Mouse (Mus musculus) liver, adult 2 months (tissue): ENCODE results near the gene Rcor1. TPM values are rescaled to one million over a fixed set of nuclear protein-coding genes. Genes with fewer than 3 reads are reported as not detected.

ENCODE experiments used
- DNase-seq: peaks from one replicate; pipeline ENCODE4 v3.0.0-alpha.2; 2011; ENCODE audit warnings: low read depth, low spot score; ENCODE audit errors: extremely low read depth
- H3K27ac ChIP-seq: fragments of 200-500 bp; replicated peaks from 2 replicates; pipeline ENCODE4 v1.5.1; 2012; ENCODE audit warnings: low read depth, mild to moderate bottlenecking, control low read depth, inconsistent platforms, low read length; ENCODE audit not compliant: insufficient read depth
- H3K27me3 ChIP-seq: fragments of 200-500 bp; 2 replicates; pipeline ENCODE4 v1.6.1; 2012; ENCODE audit warnings: mild to moderate bottlenecking, moderate library complexity, low read length, inconsistent platforms; ENCODE audit not compliant: control insufficient read depth, insufficient read depth
- H3K36me3 ChIP-seq: fragments of 200-500 bp; 2 replicates; pipeline ENCODE4 v1.6.1; 2012; ENCODE audit warnings: low read length, inconsistent platforms; ENCODE audit not compliant: control insufficient read depth, insufficient read depth
- H3K4me1 ChIP-seq: fragments of 200-500 bp; 2 replicates; pipeline ENCODE4 v1.6.1; 2011; ENCODE audit warnings: low read length; ENCODE audit not compliant: control insufficient read depth, insufficient read depth
- H3K4me3 ChIP-seq: fragments of 200-500 bp; 2 replicates; pipeline ENCODE4 v1.5.1; 2011; ENCODE audit warnings: low read depth, mild to moderate bottlenecking, control low read depth, low read length, moderate library complexity; ENCODE audit not compliant: insufficient read depth
- H3K79me2 ChIP-seq: fragments of 200-500 bp; 2 replicates; pipeline ENCODE4 v1.6.1; 2012; ENCODE audit warnings: inconsistent platforms, mild to moderate bottlenecking, low read length, moderate library complexity; ENCODE audit not compliant: control insufficient read depth, insufficient read depth
- H3K9ac ChIP-seq: fragments of 200-500 bp; 2 replicates; pipeline ENCODE4 v1.6.1; 2012; ENCODE audit warnings: low read depth, mild to moderate bottlenecking, control low read depth, inconsistent platforms, low read length
- CTCF ChIP-seq: fragments of 200-500 bp; IDR thresholded peaks from 2 replicates; pipeline ENCODE4 v1.5.1; 2011; ENCODE audit warnings: low read depth, low read length, control low read depth
- POLR2A ChIP-seq: fragments of 200-500 bp; IDR thresholded peaks from 2 replicates; pipeline ENCODE4 v1.6.1; 2011; ENCODE audit warnings: low read length, control low read depth; ENCODE audit not compliant: insufficient read depth; ENCODE audit errors: extremely low read depth
- WGBS: fragments of 180-500 bp; shearing (Covaris S2); methylation state at CpG from one replicate; pipeline ENCODE4 v1.1.7; 2018; 5-methylcytosine and 5-hydroxymethylcytosine counted together
- polyA plus RNA-seq: library from polyadenylated mRNA; depleted of rRNA; stranded (reverse); fragments of >200 nt; gene quantifications from 2 replicates; pipeline ENCODE4 v1.2.3, GENCODE M21; 2012
- total RNA-seq: library from RNA; depleted of rRNA; stranded (reverse); fragments of >200 nt; gene quantifications from 2 replicates; pipeline ENCODE4 v1.2.3, GENCODE M21; 2014

Rcor1 gene
- total and polyA plus RNA-seq, 2 experiments: 4.4 to 5.3 TPM

- Histone ChIP-seq H3K4me3 (no peak overlapping the region; the same call in 1 of the 2 replicates), H3K4me1 (peaks cover 9% of the 10 kb centered on the region), H3K27me3 (no peaks in the 10 kb centered on the region), H3K79me2 (peaks cover 11% of the 10 kb centered on the region; the same call in 1 of the 2 replicates), H3K36me3 (no peaks in the 10 kb centered on the region), H3K9ac (no peak overlapping the region), H3K27ac (peak overlapping the region; percentile 13)
- peak; percentile 80 for DNase-seq
- 38% methylated on average over 18 of the region's 18 CpGs for WGBS
- TF ChIP-seq CTCF (no peak), POLR2A (no peak)
These were observed 1.6 kb upstream of the Rcor1 start for GRCm38 (mm10) chr12:111037241-111038180.

GRCm38 (mm10) chr12:111038231-111038975, 748 bp upstream of the Rcor1 start:
- TF ChIP-seq CTCF: no peak
- no peak for TF ChIP-seq POLR2A
- DNase-seq: no peak
- no peaks in the 10 kb centered on the region for H3K27me3 ChIP-seq
- H3K9ac ChIP-seq: peak overlapping the region; percentile 76
- H3K36me3 ChIP-seq: no peaks in the 10 kb centered on the region
- peaks cover 9% of the 10 kb centered on the region for H3K4me1 ChIP-seq
- H3K79me2 ChIP-seq: peaks cover 15% of the 10 kb centered on the region; the same call in 1 of the 2 replicates
- peak overlapping the region; percentile 48 for H3K27ac ChIP-seq
- 2% methylated on average over 54 of the region's 54 CpGs for WGBS
- H3K4me3 ChIP-seq: peak overlapping the region; percentile 74

- Histone ChIP-seq H3K27ac (peak overlapping the region; percentile 43), H3K27me3 (no peaks in the 10 kb centered on the region), H3K79me2 (peaks cover 20% of the 10 kb centered on the region; the same call in 1 of the 2 replicates), H3K36me3 (no peaks in the 10 kb centered on the region), H3K9ac (peak overlapping the region; percentile 99), H3K4me1 (peaks cover 9% of the 10 kb centered on the region), H3K4me3 (peak overlapping the region; percentile 74)
- DNase-seq: no peak
- under 1% methylated on average over 65 of the region's 65 CpGs for WGBS
- peak; percentile 14; the same call in 1 of the 2 replicates for TF ChIP-seq CTCF
- no peak for TF ChIP-seq POLR2A
These were observed 800 bp downstream of the Rcor1 start for GRCm38 (mm10) chr12:111039771-111040530.

- peaks cover 9% of the 10 kb centered on the region for H3K4me1 ChIP-seq
These were observed 1.3 kb downstream of the Rcor1 start for GRCm38 (mm10) chr12:111040531-111040860.

GRCm38 (mm10) chr12:111041196-111041595, 2.0 kb downstream of the Rcor1 start:
- peaks cover 23% of the 10 kb centered on the region; the same call in 1 of the 2 replicates for H3K79me2 ChIP-seq
- H3K9ac ChIP-seq: no peak overlapping the region
- WGBS: 34% methylated on average over 4 of the region's 4 CpGs
- no peak overlapping the region for H3K4me3 ChIP-seq
- no peaks in the 10 kb centered on the region for H3K27me3 ChIP-seq
- H3K36me3 ChIP-seq: peaks cover 2% of the 10 kb centered on the region; the same call in 1 of the 2 replicates
- H3K27ac ChIP-seq: no peak overlapping the region
- TF ChIP-seq POLR2A (no peak), CTCF (no peak)
- peak; percentile 42 for DNase-seq
- peaks cover 9% of the 10 kb centered on the region for H3K4me1 ChIP-seq

More at GRCm38 (mm10) chr12:111040531-111040860, 1.3 kb downstream of the Rcor1 start:
- Histone ChIP-seq H3K27me3 (no peaks in the 10 kb centered on the region), H3K9ac (peak overlapping the region; percentile 99; the same call in 1 of the 2 replicates), H3K36me3 (no peaks in the 10 kb centered on the region), H3K79me2 (peaks cover 20% of the 10 kb centered on the region; the same call in 1 of the 2 replicates), H3K27ac (no peak overlapping the region), H3K4me3 (peak overlapping the region; percentile 74; the same call in 1 of the 2 replicates)
- WGBS: 7% methylated on average over 3 of the region's 3 CpGs
- TF ChIP-seq CTCF (no peak), POLR2A (no peak)
- no peak for DNase-seq
